Mouse (Mus musculus): ENCODE results near the gene Gpc2.

- TF ChIP-seq CTCF (IDR thresholded peaks at IDR 0.05; ENCODE audit: control insufficient read depth, insufficient read depth, insufficient replicate concordance, low read depth, low read length), result no peak
- no peak for TF ChIP-seq POLR2A (IDR thresholded peaks at IDR 0.05; ENCODE audit: control insufficient read depth, low read depth, low read length)
Measured at GRCm38 (mm10) chr5:138275216-138276050, 4.4 kb downstream of the Gpc2 start.

Measured in testis, adult 2 months (tissue).